Mouse (Mus musculus) midbrain, postnatal 0 days (tissue): ENCODE measurements around the gene Sh3pxd2a. TPM values are rescaled to one million over a fixed set of nuclear protein-coding genes. Genes with fewer than 3 reads are reported as not detected.
A peak's percentile ranks its signal among the peaks of the same experiment; 100 is the strongest.

Experiments
- ATAC-seq: fragments of 200-750 bp; cut with Nextera tagmentation; 2 replicates; pipeline ENCODE4 v1.8.0; 2017; ENCODE audit warnings: moderate number of reproducible peaks, mild to moderate bottlenecking, moderate TSS enrichment, moderate library complexity; ENCODE audit not compliant: low FRiP score
- DNase-seq: peaks from one replicate; pipeline ENCODE4 v3.0.0-alpha.2; 2015; ENCODE audit warnings: low spot score
- H3K27ac ChIP-seq: fragments of 300-500 bp; sonication (generic); 2 replicates; pipeline ENCODE4 v1.5.1; 2014; ENCODE audit warnings: low read depth, mild to moderate bottlenecking, low read length, mixed read lengths
- H3K27me3 ChIP-seq: fragments of 300-500 bp; sonication (generic); 2 replicates; pipeline ENCODE4 v1.6.1; 2014; ENCODE audit warnings: low read length, control low read depth, mixed read lengths; ENCODE audit not compliant: insufficient read depth
- H3K36me3 ChIP-seq: fragments of 300-500 bp; sonication (generic); 2 replicates; pipeline ENCODE4 v1.6.1; 2014; ENCODE audit warnings: low read length, control low read depth, mixed read lengths; ENCODE audit not compliant: insufficient read depth
- H3K4me1 ChIP-seq: fragments of 300-500 bp; sonication (generic); 2 replicates; pipeline ENCODE4 v1.6.1; 2014; ENCODE audit warnings: mild to moderate bottlenecking, control low read depth, antibody characterized with exemption, low read length, mixed read lengths; ENCODE audit not compliant: insufficient read depth
- H3K4me2 ChIP-seq: fragments of 300-500 bp; sonication (generic); 2 replicates; pipeline ENCODE4 v1.6.1; 2014; ENCODE audit warnings: low read depth, mild to moderate bottlenecking, low read length, mixed read lengths; ENCODE audit not compliant: poor library complexity, severe bottlenecking
- H3K4me3 ChIP-seq: fragments of 300-500 bp; sonication (generic); 2 replicates; pipeline ENCODE4 v1.5.1; 2014; ENCODE audit warnings: low read depth, mild to moderate bottlenecking, low read length, moderate library complexity
- H3K9ac ChIP-seq: fragments of 300-500 bp; sonication (generic); replicated peaks from 2 replicates; pipeline ENCODE4 v1.6.1; 2014; ENCODE audit warnings: mild to moderate bottlenecking, low read length, moderate library complexity, mixed read lengths; ENCODE audit not compliant: poor library complexity, severe bottlenecking
- H3K9me3 ChIP-seq: fragments of 300-500 bp; sonication (generic); 2 replicates; pipeline ENCODE4 v1.6.1; 2016; ENCODE audit warnings: low read length, control low read depth
- CTCF ChIP-seq: IDR thresholded peaks from 2 replicates; pipeline ENCODE4 v1.5.1; 2016; ENCODE audit warnings: antibody characterized with exemption, mild to moderate bottlenecking
- WGBS: fragments of 180-500 bp; shearing (Covaris S2); extraction: QIAGEN DNeasy Blood & Tissue Kit; methylation state at CpG from one replicate; pipeline ENCODE4 v1.1.7; 2014; 5-methylcytosine and 5-hydroxymethylcytosine counted together
- polyA plus RNA-seq: library from polyadenylated mRNA; unstranded; fragments of >200 nt; fragmentation: Nextera tagmentation; extraction: Ambion mirVana; gene quantifications from 2 replicates; pipeline ENCODE4 v1.2.1, GENCODE M21; 2015
- total RNA-seq: library from RNA; depleted of rRNA; stranded (reverse); fragments of >200 nt; gene quantifications from 2 replicates; pipeline ENCODE4 v1.2.3, GENCODE M21; 2014

The Sh3pxd2a gene
- total and polyA plus RNA-seq, 2 experiments from 2014 or later: 1.5 to 21.0 TPM

- no peak overlapping the region for H3K9ac ChIP-seq
- WGBS: 76% methylated on average over 5 of the region's 5 CpGs
Observed at GRCm38 (mm10) chr19:47372044-47372443, 92.2 kb downstream of the Sh3pxd2a start.

DNA sequence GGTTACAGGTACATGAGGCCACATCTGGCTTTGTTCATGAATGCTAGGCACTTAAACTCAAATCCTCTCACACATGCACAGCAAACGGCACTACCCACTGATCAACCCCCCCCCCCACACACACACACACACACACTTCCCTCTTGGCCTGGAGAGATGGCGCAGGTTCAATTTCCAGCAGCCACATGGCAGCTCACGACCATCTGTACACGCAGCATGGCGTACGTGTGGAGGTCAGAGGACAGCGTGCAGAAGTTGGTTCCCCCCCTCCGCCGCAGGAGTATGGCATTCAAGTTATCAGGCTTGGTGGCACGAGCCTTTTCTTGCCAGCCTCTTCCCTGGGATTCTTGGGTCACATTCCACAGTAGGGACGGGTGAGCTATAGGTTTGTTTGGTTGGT lies 92.7 kb downstream of the Sh3pxd2a start:
- Histone ChIP-seq H3K4me1 (no peaks in the 10 kb centered on the region), H3K4me3 (no peak overlapping the region), H3K4me2 (no peak overlapping the region), H3K9me3 (no peaks in the 10 kb centered on the region), H3K27ac (no peak overlapping the region), H3K9ac (no peak overlapping the region), H3K27me3 (no peaks in the 10 kb centered on the region), H3K36me3 (no peaks in the 10 kb centered on the region)
- 93% methylated on average over 11 of the region's 11 CpGs for WGBS
- DNase-seq: no peak
- no peak for ATAC-seq
- TF ChIP-seq CTCF: no peak

More at GRCm38 (mm10) chr19:47372044-47372443, 92.2 kb downstream of the Sh3pxd2a start:
- Histone ChIP-seq H3K9me3 (no peaks in the 10 kb centered on the region), H3K27me3 (no peaks in the 10 kb centered on the region), H3K27ac (no peak overlapping the region), H3K4me2 (no peak overlapping the region), H3K4me1 (no peaks in the 10 kb centered on the region), H3K4me3 (no peak overlapping the region), H3K36me3 (no peaks in the 10 kb centered on the region)
- no peak for DNase-seq
- TF ChIP-seq CTCF: peak; percentile 41
- no peak for ATAC-seq

DNA sequence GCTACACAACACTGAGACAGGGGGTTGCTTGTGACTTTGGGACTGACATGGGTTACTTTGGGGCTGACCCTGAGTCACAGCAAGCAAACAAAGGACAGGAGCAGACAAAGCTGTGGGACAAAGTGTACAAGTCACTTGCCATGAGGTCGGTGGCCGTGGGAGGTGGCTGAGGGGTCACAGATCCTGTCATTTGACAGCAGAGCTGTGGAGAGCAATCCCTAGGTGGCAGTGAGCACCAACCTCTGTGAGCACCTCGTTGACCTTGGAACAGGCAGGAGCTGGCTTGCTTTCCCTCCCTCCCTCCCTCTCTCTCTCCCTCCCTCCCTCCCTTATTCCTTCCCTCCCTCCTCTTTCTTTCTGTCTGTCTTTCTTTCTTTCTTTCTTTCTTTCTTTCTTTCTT lies 95.2 kb downstream of the Sh3pxd2a start:
- WGBS: 62% methylated on average over 3 of the region's 3 CpGs
- DNase-seq: no peak
- H3K4me1 ChIP-seq: no peaks in the 10 kb centered on the region

DNA sequence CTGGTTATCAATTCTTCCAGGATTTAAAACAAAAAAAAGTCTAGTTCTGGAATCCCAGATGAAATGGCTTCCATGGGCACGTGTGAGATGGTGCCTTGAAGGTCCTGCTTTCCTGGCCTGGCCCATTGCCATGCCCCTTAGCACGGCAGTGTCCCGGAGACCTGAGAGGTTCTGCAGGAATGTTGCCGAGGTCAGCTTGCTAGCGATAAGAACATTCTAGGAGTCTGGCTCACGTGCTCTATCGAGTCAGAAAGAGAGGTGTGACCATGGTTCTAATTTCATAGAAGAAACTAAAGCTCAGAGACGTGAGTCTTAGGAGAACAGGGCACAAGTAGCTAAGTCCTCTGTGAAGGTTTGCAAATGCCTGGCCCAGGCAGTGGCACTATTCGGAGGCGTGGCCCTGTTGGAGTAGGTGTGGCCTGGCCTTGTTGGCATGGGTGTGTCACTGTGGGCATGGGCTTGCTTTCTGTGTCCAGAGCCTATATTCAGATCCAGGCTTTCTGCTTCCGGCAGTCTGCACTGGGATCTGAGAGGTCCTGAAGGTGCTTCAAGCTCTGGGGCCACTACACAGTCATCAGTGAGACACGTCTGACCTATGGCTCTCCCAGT lies 96.8 kb downstream of the Sh3pxd2a start:
- WGBS: 84% methylated on average over 12 of the region's 12 CpGs
- no peak overlapping the region for H3K9ac ChIP-seq
- H3K27ac ChIP-seq: no peak overlapping the region
- ATAC-seq (no peak), DNase-seq (no peak)
- H3K4me1 ChIP-seq: no peaks in the 10 kb centered on the region
- H3K4me3 ChIP-seq: no peak overlapping the region
- no peaks in the 10 kb centered on the region for H3K9me3 ChIP-seq
- H3K4me2 ChIP-seq: no peak overlapping the region
- H3K27me3 ChIP-seq: no peaks in the 10 kb centered on the region
- H3K36me3 ChIP-seq: no peaks in the 10 kb centered on the region
- TF ChIP-seq CTCF: no peak

More for the DNA sequence above, 95.2 kb downstream of the Sh3pxd2a start:
- Histone ChIP-seq H3K9ac (no peak overlapping the region), H3K4me2 (no peak overlapping the region), H3K36me3 (no peaks in the 10 kb centered on the region), H3K27ac (no peak overlapping the region), H3K9me3 (no peaks in the 10 kb centered on the region), H3K4me3 (no peak overlapping the region), H3K27me3 (no peaks in the 10 kb centered on the region)
- no peak for TF ChIP-seq CTCF
- ATAC-seq: no peak

DNA sequence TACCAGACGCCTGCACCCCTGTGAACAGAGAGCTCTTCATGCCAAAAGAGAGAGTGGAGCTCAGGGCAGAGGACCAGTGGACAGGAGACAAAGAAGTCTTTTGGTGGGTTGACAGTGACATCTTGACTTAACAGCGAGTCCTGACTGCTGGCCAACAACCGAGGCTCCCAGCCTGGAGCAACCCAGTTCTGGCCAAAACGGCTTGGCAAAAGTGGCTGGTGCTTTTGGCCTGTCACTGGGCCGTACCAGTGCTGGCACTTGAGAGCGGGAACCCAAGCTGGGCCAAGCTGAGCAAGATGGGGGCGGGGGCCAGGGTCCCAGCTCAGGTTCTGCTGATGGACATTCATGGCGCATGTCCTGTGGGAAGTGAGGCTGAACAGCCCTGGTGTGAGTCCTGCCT lies 97.6 kb downstream of the Sh3pxd2a start:
- Histone ChIP-seq H3K9ac (no peak overlapping the region), H3K36me3 (no peaks in the 10 kb centered on the region), H3K27me3 (no peaks in the 10 kb centered on the region), H3K9me3 (no peaks in the 10 kb centered on the region), H3K4me2 (no peak overlapping the region), H3K4me1 (no peaks in the 10 kb centered on the region), H3K4me3 (no peak overlapping the region), H3K27ac (no peak overlapping the region)
- TF ChIP-seq CTCF: no peak
- ATAC-seq (peak; percentile 70), DNase-seq (peak; percentile 88)
- 71% methylated on average over 8 of the region's 8 CpGs for WGBS

DNA sequence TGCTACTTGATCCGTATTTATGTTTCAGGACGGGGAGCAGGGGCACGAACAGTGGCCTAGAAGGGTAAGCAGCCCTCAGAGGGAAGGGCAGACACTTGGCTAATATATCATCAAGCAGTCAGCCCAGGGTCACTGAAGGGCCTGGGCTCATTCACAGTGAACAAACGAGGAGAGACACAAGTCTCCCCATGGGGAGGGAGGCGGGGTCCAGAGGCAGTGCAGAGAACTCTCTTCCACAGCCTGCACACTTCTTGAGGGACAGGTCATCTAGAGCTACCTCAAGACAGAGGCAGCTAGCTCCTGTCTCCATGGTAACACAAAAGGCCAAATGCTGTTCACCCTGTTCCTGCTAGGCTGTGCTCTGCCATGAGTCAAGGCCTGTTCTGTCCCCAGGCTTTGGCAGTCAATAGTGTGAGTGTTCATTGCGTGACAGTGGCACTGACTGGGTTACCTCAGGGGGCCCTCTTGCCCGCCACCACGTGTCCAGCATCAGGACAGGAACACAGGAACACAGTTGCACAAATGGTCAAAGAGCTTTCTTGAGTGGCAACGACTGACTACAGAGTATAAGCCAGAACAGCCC lies 101.0 kb downstream of the Sh3pxd2a start:
- Histone ChIP-seq H3K27ac (no peak overlapping the region), H3K4me1 (no peaks in the 10 kb centered on the region), H3K9me3 (no peaks in the 10 kb centered on the region), H3K4me2 (no peak overlapping the region), H3K27me3 (no peaks in the 10 kb centered on the region), H3K9ac (no peak overlapping the region), H3K4me3 (no peak overlapping the region), H3K36me3 (no peaks in the 10 kb centered on the region)
- no peak for TF ChIP-seq CTCF
- ATAC-seq (no peak), DNase-seq (peak; percentile 27)
- WGBS: 61% methylated on average over 9 of the region's 9 CpGs
